Mouse (Mus musculus) myocyte (in vitro differentiated cells): ENCODE results near the gene Phb.

Experiments
- POLR2A ChIP-seq: IDR thresholded peaks from one replicate; pipeline ENCODE4 v1.6.1; 2011; ENCODE audit warnings: low read depth, mild to moderate bottlenecking, control low read depth, moderate library complexity; ENCODE audit not compliant: insufficient read length
- POLR2AphosphoS2 ChIP-seq: IDR thresholded peaks from one replicate; pipeline ENCODE4 v1.6.1; 2011; ENCODE audit warnings: low read depth, control low read depth; ENCODE audit not compliant: insufficient read length
- REST ChIP-seq: IDR thresholded peaks from one replicate; pipeline ENCODE4 v1.6.1; 2011; ENCODE audit warnings: mild to moderate bottlenecking, control low read depth, moderate library complexity; ENCODE audit not compliant: insufficient read depth, insufficient read length
- TCF3 ChIP-seq: IDR thresholded peaks from one replicate; pipeline ENCODE4 v1.6.1; 2011; ENCODE audit warnings: low read depth, control low read depth; ENCODE audit not compliant: insufficient read length
- USF1 ChIP-seq: IDR thresholded peaks from one replicate; pipeline ENCODE4 v1.6.1; 2011; ENCODE audit warnings: low read depth, mild to moderate bottlenecking, control low read depth, moderate library complexity

DNA sequence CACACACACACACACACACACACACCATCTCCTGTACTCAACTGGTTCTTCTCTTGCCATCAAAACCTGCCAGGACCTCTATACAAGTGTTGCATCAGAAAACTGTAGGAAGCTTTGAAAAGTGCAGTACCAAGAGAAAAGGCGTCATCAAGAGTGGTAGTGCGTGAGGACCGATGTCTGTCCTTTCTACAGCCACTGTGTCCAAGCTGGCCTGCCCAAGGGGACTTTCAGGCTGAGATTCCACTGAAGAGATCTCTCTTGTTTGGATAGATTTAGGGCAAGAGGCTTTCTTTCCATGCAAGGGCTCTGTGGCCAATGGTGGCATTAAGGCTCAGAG is 20.6 kb upstream of the Phb start:
- TF ChIP-seq REST = no peak
- TF ChIP-seq USF1 = no peak
- no peak for TF ChIP-seq TCF3
- no peak for TF ChIP-seq POLR2AphosphoS2
- no peak for TF ChIP-seq POLR2A
